In the genomic region with DNA sequence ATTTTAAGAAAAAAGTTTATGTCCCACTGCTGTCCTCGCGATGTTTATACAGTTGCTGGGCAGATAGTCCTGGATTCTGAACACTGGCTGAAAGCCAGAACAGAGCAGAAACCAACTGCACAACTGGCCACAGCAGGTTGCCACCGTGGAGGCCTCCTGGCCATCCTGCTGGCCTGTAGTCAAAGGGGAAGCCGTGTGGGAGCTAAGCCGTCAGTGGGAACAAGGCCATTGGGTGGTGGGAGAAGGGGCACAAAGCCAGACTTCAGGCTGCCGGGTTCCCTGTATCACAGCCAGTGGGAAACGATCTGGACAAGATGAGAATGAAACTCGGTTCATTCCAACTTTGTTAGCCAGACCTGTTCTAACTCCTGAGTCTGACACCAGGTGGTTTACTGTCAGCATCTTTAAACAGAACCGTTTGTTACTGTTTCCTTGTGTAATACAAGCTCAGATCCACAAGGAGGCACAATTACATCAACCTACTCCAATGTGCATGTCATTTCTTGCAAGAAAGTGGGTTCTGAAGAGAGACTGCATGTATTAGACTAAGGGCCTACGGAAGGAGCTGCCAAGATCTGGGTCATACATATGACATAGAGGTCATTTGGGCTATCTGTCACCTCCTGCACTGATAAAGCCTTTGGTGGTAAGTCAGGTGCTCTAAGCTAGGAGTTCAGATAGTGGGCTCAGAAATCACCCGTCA, we compare ENCODE assay signal across 7 mouse cellular contexts. TPM values are rescaled to one million over a fixed set of nuclear protein-coding genes. Genes with fewer than 3 reads are reported as not detected.
DNase-seq lines count a peak whose midpoint lies in the region; ATAC-seq and TF ChIP-seq lines count a peak whose summit lies in the region.

No protein-coding gene starts in this region.

- 47% methylated on average over 11 of the region's 11 CpGs for WGBS in embryonic facial prominence, embryonic 14.5 days
- WGBS in lung, postnatal 0 days, result 43% methylated on average over 11 of the region's 11 CpGs

- TF ChIP-seq CTCF in lung, postnatal 0 days (IDR thresholded peaks at IDR 0.05), result peak; percentile 70

- DNase-seq in left cerebral cortex, postnatal 4 days, result peak; percentile 28
- DNase-seq in left cerebral cortex, adult 18-20 months (ENCODE audit: low spot score in 2 of 2), result no peak
- DNase-seq in adipocyte (ENCODE audit: low spot score), result peak; percentile 45
- peak; percentile 24 for DNase-seq in embryonic facial prominence, embryonic 14.5 days (ENCODE audit: low spot score)
- peak; percentile 64 for DNase-seq in lung, postnatal 0 days (ENCODE audit: low spot score)
- no peak for DNase-seq in right cerebral cortex, postnatal 10 days (ENCODE audit: low spot score in 2 of 2)

- no peak for TF ChIP-seq EP300 in lung, postnatal 0 days (IDR thresholded peaks at IDR 0.05)

- no peak for ATAC-seq in embryonic facial prominence, embryonic 14.5 days (ENCODE audit: low read depth)
- 0 out of 2 replicates have a peak, but pooled peaks have one; percentile 35 for ATAC-seq in lung, postnatal 0 days
- ATAC-seq in erythroid progenitor cell, adult 5-6 weeks (replicated peaks; ENCODE audit: low FRiP score, poor library complexity, severe bottlenecking), result no peak

- no peak overlapping the region for H3K4me3 ChIP-seq in embryonic facial prominence, embryonic 14.5 days (ENCODE audit: low read depth, low read length)
- H3K4me3 ChIP-seq in lung, postnatal 0 days (ENCODE audit: low read depth, low read length), result no peak overlapping the region

- H3K27ac ChIP-seq in embryonic facial prominence, embryonic 14.5 days (replicated peaks; ENCODE audit: low read depth, low read length), result no peak overlapping the region
- H3K27ac ChIP-seq in lung, postnatal 0 days (ENCODE audit: low read length), result no peak overlapping the region

- intact Hi-C loops in left cerebral cortex, postnatal 4 days (cut with DNase I), result loop anchor here (10.0 kb wide), 1 partner anchor 193 kb away; no protein-coding TSS in a partner anchor

- no peak overlapping the region for H3K4me2 ChIP-seq in embryonic facial prominence, embryonic 14.5 days (ENCODE audit: low read depth, low read length)
- H3K4me2 ChIP-seq in lung, postnatal 0 days (replicated peaks; ENCODE audit: low read depth, low read length), result no peak overlapping the region

- no peaks in the 10 kb centered on the region for H3K9me3 ChIP-seq in embryonic facial prominence, embryonic 14.5 days (ENCODE audit: control insufficient read depth, low read length)
- H3K9me3 ChIP-seq in lung, postnatal 0 days (ENCODE audit: low read length), result no peaks in the 10 kb centered on the region

- H3K4me1 ChIP-seq in embryonic facial prominence, embryonic 14.5 days (ENCODE audit: control insufficient read depth, insufficient read depth, low read length), result no peaks in the 10 kb centered on the region
- H3K4me1 ChIP-seq in lung, postnatal 0 days (ENCODE audit: insufficient read depth, low read depth, low read length), result no peaks in the 10 kb centered on the region

- no peaks in the 10 kb centered on the region for H3K27me3 ChIP-seq in embryonic facial prominence, embryonic 14.5 days (replicated peaks; ENCODE audit: control insufficient read depth, insufficient read depth, low read length)
- H3K27me3 ChIP-seq in lung, postnatal 0 days (replicated peaks; ENCODE audit: insufficient read depth, low read length), result no peaks in the 10 kb centered on the region

- H3K36me3 ChIP-seq in embryonic facial prominence, embryonic 14.5 days (ENCODE audit: control insufficient read depth, insufficient read depth, low read length), result no peaks in the 10 kb centered on the region
- no peaks in the 10 kb centered on the region for H3K36me3 ChIP-seq in lung, postnatal 0 days (ENCODE audit: insufficient read depth, low read length)

- H3K9ac ChIP-seq in embryonic facial prominence, embryonic 14.5 days (ENCODE audit: low read depth, low read length), result no peak overlapping the region
- no peak overlapping the region for H3K9ac ChIP-seq in lung, postnatal 0 days (replicated peaks; ENCODE audit: low read depth)

RNA-seq across cellular contexts. Expression of a gene that starts 19.7 kb away (rescaled TPM):
- total RNA-seq in left cerebral cortex, postnatal 4 days (2021), result 1 to 10 TPM; 5.4 to 5.7 TPM
- total RNA-seq in left cerebral cortex, adult 18-20 months (2021), result 1 to 10 TPM; 1.9 to 2.2 TPM
- 0.26 and 0.62 TPM in 2 replicates for polyA plus RNA-seq in embryonic facial prominence, embryonic 14.5 days (2014; fragmentation: Nextera tagmentation; extraction: Ambion mirVana)
- 0.95 and 1.2 TPM in 2 replicates for polyA plus RNA-seq in lung, postnatal 0 days (2015; fragmentation: Nextera tagmentation; extraction: Ambion mirVana)
- not detected in 2 replicates for total RNA-seq in erythroid progenitor cell, adult 5-6 weeks (2015; ENCODE audit: low replicate concordance)
- not detected in 2 replicates for total RNA-seq in erythroid progenitor cell, adult 5-6 weeks (2017; ENCODE audit: low replicate concordance)

RNA-seq across cellular contexts. Expression of a gene that starts 52.5 kb away (rescaled TPM):
- total RNA-seq in left cerebral cortex, postnatal 4 days (2021), result 1,000 to 10,000 TPM; 1,597 to 1,728 TPM
- total RNA-seq in left cerebral cortex, adult 18-20 months (2021), result 1,000 to 10,000 TPM; 1,342 to 1,442 TPM
- 84.9 and 87.0 TPM in 2 replicates for polyA plus RNA-seq in embryonic facial prominence, embryonic 14.5 days (2014; fragmentation: Nextera tagmentation; extraction: Ambion mirVana)
- polyA plus RNA-seq in lung, postnatal 0 days (2015; fragmentation: Nextera tagmentation; extraction: Ambion mirVana), result 12.2 and 13.4 TPM in 2 replicates
- total RNA-seq in erythroid progenitor cell, adult 5-6 weeks (2015; ENCODE audit: low replicate concordance), result 1.3 TPM in 1 of 2 replicates, not detected in the other
- not detected in 2 replicates for total RNA-seq in erythroid progenitor cell, adult 5-6 weeks (2017; ENCODE audit: low replicate concordance)

Comparison
In these comparisons a context has a peak if more than half of its experiments do, and no peak if none do; other contexts are left out.
1. DNase-seq: peak in left cerebral cortex, postnatal 4 days (single experiment), adipocyte (single experiment), embryonic facial prominence, embryonic 14.5 days (single experiment) and lung, postnatal 0 days (single experiment); none in left cerebral cortex, adult 18-20 months (0 of 2) and right cerebral cortex, postnatal 10 days (0 of 2).
2. RNA of a gene that starts 52.5 kb away (total RNA-seq): 1,597 to 1,728 TPM in left cerebral cortex, postnatal 4 days and 1,342 to 1,442 TPM in left cerebral cortex, adult 18-20 months; 1.3 TPM in erythroid progenitor cell, adult 5-6 weeks; every median in the first group is over 100 times any median in the second.